ENCODE assay signal across 27 mouse cellular contexts in genomic region chr14:119800856-119801255, GRCm38 (mm10).
"Had no signal": no experiment of that assay in that cellular context is flagged by ENCODE, and none has a peak within 500 bp of the region (broad histone marks: within the 10 kb centered on the region; RNA-seq: fewer than 3 reads in every experiment).

No protein-coding gene starts in this region.

- H3K9me3 ChIP-seq: heart, embryonic 12.5 days; hindbrain, embryonic 10.5 days; hindbrain, embryonic 12.5 days; intestine, embryonic 15.5 days; limb, embryonic 10.5 days; limb, embryonic 12.5 days; liver, embryonic 13.5 days; liver, embryonic 15.5 days had no signal

- H3K4me1 ChIP-seq: heart, embryonic 12.5 days; hindbrain, embryonic 12.5 days; limb, embryonic 10.5 days; limb, embryonic 12.5 days; liver, embryonic 13.5 days; liver, embryonic 15.5 days had no signal

- H3K4me2 ChIP-seq: heart, embryonic 12.5 days; hindbrain, embryonic 12.5 days; hindbrain, embryonic 14.5 days; intestine, embryonic 15.5 days; limb, embryonic 12.5 days; liver, embryonic 11.5 days; liver, embryonic 13.5 days; liver, embryonic 15.5 days had no signal

- H3K36me3 ChIP-seq: heart, embryonic 12.5 days; hindbrain, embryonic 10.5 days; hindbrain, embryonic 12.5 days; intestine, embryonic 15.5 days; limb, embryonic 10.5 days; limb, embryonic 12.5 days; liver, embryonic 13.5 days; liver, embryonic 15.5 days had no signal

- DNase-seq: gastrocnemius, adult 2 months; gastrocnemius, postnatal 10 days; gastrocnemius, postnatal 25 days; heart, adult 2 months; heart, postnatal 10 days; heart, postnatal 4 days; kidney, adult 18-20 months; kidney, adult 8-10 months; kidney, postnatal 10 days; kidney, postnatal 25 days; kidney, postnatal 4 days; liver; liver, embryonic 13.5 days had no signal

- ATAC-seq: hindbrain, embryonic 16.5 days; inflammation-experienced regulatory T-cells, adult 6 months; intestine, embryonic 15.5 days; intestine, postnatal 0 days had no signal

- H3K27me3 ChIP-seq: heart, embryonic 12.5 days; hindbrain, embryonic 12.5 days; intestine, embryonic 15.5 days; limb, embryonic 12.5 days; liver, embryonic 13.5 days; liver, embryonic 15.5 days had no signal

- H3K9ac ChIP-seq: heart, embryonic 12.5 days; hindbrain, embryonic 12.5 days; hindbrain, embryonic 14.5 days; intestine, embryonic 15.5 days; limb, embryonic 12.5 days; liver, embryonic 13.5 days; liver, embryonic 15.5 days had no signal

- H3K4me3 ChIP-seq: gastrocnemius, adult 2 months; heart, adult 2 months; heart, embryonic 12.5 days; hindbrain, embryonic 10.5 days; hindbrain, embryonic 12.5 days; intestine, embryonic 15.5 days; layer of hippocampus, adult 2 months; left cerebral cortex, adult 2 months; limb, embryonic 10.5 days; limb, embryonic 12.5 days; liver, embryonic 13.5 days; liver, embryonic 15.5 days had no signal

- H3K27ac ChIP-seq: gastrocnemius, adult 2 months; heart, adult 2 months; hindbrain, embryonic 10.5 days; hindbrain, embryonic 12.5 days; hindbrain, embryonic 14.5 days; intestine, embryonic 15.5 days; left cerebral cortex, adult 2 months; limb, embryonic 10.5 days; limb, embryonic 12.5 days; liver, embryonic 13.5 days; liver, embryonic 15.5 days had no signal
